In genomic region chr17:10734733-10735132, GRCm38 (mm10) we compare ENCODE assay signal across 26 mouse cellular contexts.
DNase-seq lines count a peak whose midpoint lies in the region; ATAC-seq and TF ChIP-seq lines count a peak whose summit lies in the region.
"Had no signal": no experiment of that assay in that cellular context is flagged by ENCODE, and none has a peak within 500 bp of the region (broad histone marks: within the 10 kb centered on the region; RNA-seq: fewer than 3 reads in every experiment).

No protein-coding gene starts in this region.

- 73% methylated on average over 6 of the region's 6 CpGs for WGBS in hindbrain, embryonic 14.5 days
- WGBS in hindbrain, embryonic 10.5 days, result 81% methylated on average over 6 of the region's 6 CpGs
- WGBS in kidney, embryonic 15.5 days, result 72% methylated on average over 6 of the region's 6 CpGs
- WGBS in olfactory bulb, adult 2 months, result 39% methylated on average over 6 of the region's 6 CpGs

- no peak for TF ChIP-seq POLR2A in brain, embryonic 14.5 days (IDR thresholded peaks at IDR 0.05; ENCODE audit: borderline replicate concordance, extremely low read depth, insufficient read depth, insufficient read length, poor library complexity, severe bottlenecking)
- no peak for TF ChIP-seq POLR2A in olfactory bulb, adult 2 months (IDR thresholded peaks at IDR 0.05; ENCODE audit: insufficient read depth, low read depth, low read length)

- no peak for DNase-seq in hindbrain, embryonic 14.5 days (ENCODE audit: low spot score)
- DNase-seq in hindbrain, embryonic 10.5 days (ENCODE audit: low spot score), result no peak
- DNase-seq in kidney, adult 9 months, result peak; percentile 40
- DNase-seq in brain, embryonic 14.5 days (ENCODE audit: low read depth), result peak; percentile 41
- DNase-seq in gastrocnemius, postnatal 10 days, result no peak
- DNase-seq: adrenal gland, postnatal 25 days; B cell, adult 2 months; cerebellum, adult 18-20 months; heart, postnatal 10 days; kidney, postnatal 14 days; lung, postnatal 14 days; midbrain, embryonic 14.5 days; right cerebral cortex, adult 18-20 months; spleen, adult 18-20 months; thymus, adult 18-20 months; thymus, postnatal 25 days had no signal

- no peak overlapping the region for H3K4me2 ChIP-seq in hindbrain, embryonic 14.5 days (replicated peaks)
- H3K4me2 ChIP-seq in kidney, embryonic 15.5 days, result no peak overlapping the region
- H3K4me2 ChIP-seq: embryonic facial prominence, embryonic 13.5 days; forebrain, embryonic 12.5 days; heart, embryonic 13.5 days; limb, embryonic 13.5 days; lung, embryonic 14.5 days had no signal

- no peak for TF ChIP-seq CTCF in brain, embryonic 14.5 days (IDR thresholded peaks at IDR 0.05; ENCODE audit: borderline replicate concordance, extremely low read depth, insufficient read depth, insufficient read length)
- TF ChIP-seq CTCF in olfactory bulb, adult 2 months (IDR thresholded peaks at IDR 0.05; ENCODE audit: insufficient read depth, low read depth, low read length), result no peak

- H3K27ac ChIP-seq in hindbrain, embryonic 14.5 days, result 0 out of 2 replicates have a peak overlapping the region, but pooled peaks have one; percentile 16
- no peak overlapping the region for H3K27ac ChIP-seq in hindbrain, embryonic 10.5 days
- no peak overlapping the region for H3K27ac ChIP-seq in kidney, embryonic 15.5 days
- peak overlapping the region; percentile 81 for H3K27ac ChIP-seq in olfactory bulb, adult 2 months (ENCODE audit: insufficient read depth, low read depth, low read length)
- H3K27ac ChIP-seq: embryonic facial prominence, embryonic 13.5 days; forebrain, embryonic 12.5 days; gastrocnemius, adult 2 months; heart, embryonic 13.5 days; limb, embryonic 13.5 days; liver, embryonic 14.5 days; stomach, postnatal 0 days had no signal

- H3K4me1 ChIP-seq in hindbrain, embryonic 14.5 days (replicated peaks; ENCODE audit: control insufficient read depth, insufficient read depth, low read length), result no peaks in the 10 kb centered on the region
- no peaks in the 10 kb centered on the region for H3K4me1 ChIP-seq in hindbrain, embryonic 10.5 days (replicated peaks)
- peaks cover 14% of the 10 kb centered on the region; the same call in 1 of the 2 replicates for H3K4me1 ChIP-seq in kidney, embryonic 15.5 days
- peaks cover 9% of the 10 kb centered on the region for H3K4me1 ChIP-seq in olfactory bulb, adult 2 months (ENCODE audit: control insufficient read depth, insufficient read depth, low read length)
- H3K4me1 ChIP-seq: heart, embryonic 13.5 days; limb, embryonic 13.5 days had no signal

- ATAC-seq in hindbrain, embryonic 14.5 days (ENCODE audit: low FRiP score), result no peak
- ATAC-seq in kidney, embryonic 15.5 days (replicated peaks; ENCODE audit: low FRiP score), result no peak

- H3K4me3 ChIP-seq in hindbrain, embryonic 14.5 days (replicated peaks; ENCODE audit: low read length), result no peak overlapping the region
- H3K4me3 ChIP-seq in hindbrain, embryonic 10.5 days, result no peak overlapping the region
- H3K4me3 ChIP-seq in kidney, embryonic 15.5 days (replicated peaks), result no peak overlapping the region
- H3K4me3 ChIP-seq in olfactory bulb, adult 2 months (ENCODE audit: insufficient read depth, low read depth, low read length), result no peak overlapping the region
- H3K4me3 ChIP-seq: embryonic facial prominence, embryonic 13.5 days; forebrain, embryonic 12.5 days; gastrocnemius, adult 2 months; heart, embryonic 13.5 days; limb, embryonic 13.5 days had no signal

- H3K9me3 ChIP-seq in hindbrain, embryonic 14.5 days (ENCODE audit: control insufficient read depth, low read length), result 0 out of 2 replicates have a peak, but pooled peaks cover 3% of the 10 kb centered on the region
- no peaks in the 10 kb centered on the region for H3K9me3 ChIP-seq in hindbrain, embryonic 10.5 days
- H3K9me3 ChIP-seq in kidney, embryonic 15.5 days (replicated peaks), result no peaks in the 10 kb centered on the region
- H3K9me3 ChIP-seq: embryonic facial prominence, embryonic 13.5 days; forebrain, embryonic 12.5 days; heart, embryonic 13.5 days; limb, embryonic 13.5 days had no signal

- no peak overlapping the region for H3K9ac ChIP-seq in hindbrain, embryonic 14.5 days
- no peak overlapping the region for H3K9ac ChIP-seq in kidney, embryonic 15.5 days
- H3K9ac ChIP-seq: embryonic facial prominence, embryonic 13.5 days; forebrain, embryonic 12.5 days; heart, embryonic 13.5 days; limb, embryonic 13.5 days; liver, embryonic 14.5 days; lung, embryonic 14.5 days had no signal

- no peaks in the 10 kb centered on the region for H3K36me3 ChIP-seq in hindbrain, embryonic 14.5 days (replicated peaks; ENCODE audit: control insufficient read depth, insufficient read depth)
- no peaks in the 10 kb centered on the region for H3K36me3 ChIP-seq in hindbrain, embryonic 10.5 days
- H3K36me3 ChIP-seq in kidney, embryonic 15.5 days, result no peaks in the 10 kb centered on the region
- H3K36me3 ChIP-seq: embryonic facial prominence, embryonic 13.5 days; forebrain, embryonic 12.5 days; heart, embryonic 13.5 days; limb, embryonic 13.5 days had no signal

- no peaks in the 10 kb centered on the region for H3K27me3 ChIP-seq in hindbrain, embryonic 14.5 days (ENCODE audit: control insufficient read depth, insufficient read depth, low read length)
- H3K27me3 ChIP-seq in hindbrain, embryonic 10.5 days (ENCODE audit: insufficient read depth, poor library complexity, severe bottlenecking), result no peaks in the 10 kb centered on the region
- H3K27me3 ChIP-seq in kidney, embryonic 15.5 days, result no peaks in the 10 kb centered on the region
- H3K27me3 ChIP-seq: embryonic facial prominence, embryonic 13.5 days; heart, embryonic 13.5 days; limb, embryonic 13.5 days had no signal

Comparison
In these comparisons a context has a peak if more than half of its experiments do, and no peak if none do; other contexts are left out.
1. H3K27ac ChIP-seq: peak in hindbrain, embryonic 14.5 days (single experiment) and olfactory bulb, adult 2 months (single experiment); none in hindbrain, embryonic 10.5 days (single experiment) and kidney, embryonic 15.5 days (single experiment).
2. DNase-seq: peak in kidney, adult 9 months (single experiment) and brain, embryonic 14.5 days (single experiment); none in hindbrain, embryonic 14.5 days (single experiment), hindbrain, embryonic 10.5 days (single experiment) and gastrocnemius, postnatal 10 days (single experiment).